Mouse (Mus musculus): ENCODE results near the gene Cdk19.

DNA sequence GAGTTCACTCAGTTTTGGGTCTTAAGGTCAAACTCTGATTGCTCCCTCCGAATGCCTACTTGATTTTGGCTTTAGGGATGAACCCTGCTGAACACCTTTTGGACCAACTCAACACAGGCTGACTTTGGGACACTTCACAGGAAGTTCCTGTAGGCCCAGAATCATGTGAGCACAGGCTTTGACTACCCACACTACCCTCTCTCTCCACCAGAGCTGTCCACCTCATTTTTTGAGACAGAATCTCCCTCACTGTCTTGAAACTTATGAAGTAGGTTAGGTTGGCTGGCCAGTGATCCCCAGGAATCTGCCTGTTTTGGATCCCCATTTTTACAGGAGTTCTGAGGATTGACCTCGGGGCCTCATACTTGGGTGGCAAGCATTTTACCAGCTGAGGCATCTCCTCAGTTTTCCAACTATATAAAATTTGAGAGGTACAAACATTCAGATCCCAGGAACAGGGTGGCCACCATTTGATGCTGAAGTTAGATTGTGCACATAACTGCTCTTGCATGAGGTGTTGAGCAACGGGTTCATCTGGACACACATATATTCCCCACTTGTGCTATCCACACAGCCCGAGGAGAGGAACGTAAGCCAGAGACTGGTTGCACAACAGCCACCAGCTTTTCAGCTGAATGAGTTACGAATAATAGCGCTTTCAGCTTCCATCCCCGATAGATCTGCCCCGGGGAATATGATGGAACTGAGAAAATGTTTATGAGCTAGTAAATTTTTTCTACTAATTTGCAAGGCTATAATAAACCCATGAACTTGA is 184.9 kb downstream of the Cdk19 start:
- TF ChIP-seq MAFK (IDR thresholded peaks at IDR 0.05; ENCODE audit: insufficient replicate concordance, low read length) = no peak
- TF ChIP-seq CTCF (conservative IDR thresholded peaks at IDR 0.05 in 1 of 2, IDR thresholded peaks at IDR 0.05 in 1 of 2; ENCODE audit: low read depth in 2 of 2, low read length in 2 of 2) = no peak
- TF ChIP-seq USF1 (IDR thresholded peaks at IDR 0.05; ENCODE audit: low read depth, low read length) = no peak
- no peak for TF ChIP-seq POLR2A (IDR thresholded peaks at IDR 0.05; ENCODE audit: low read depth, low read length)

Measured in CH12.LX (cell line).